Comparison of ENCODE assay signal across 8 mouse cellular contexts in genomic region chr2:3423841-3424578, GRCm38 (mm10). TPM values are rescaled to one million over a fixed set of nuclear protein-coding genes. Genes with fewer than 3 reads are reported as not detected.
DNase-seq lines count a peak whose midpoint lies in the region; ATAC-seq lines count a peak whose summit lies in the region.

Dclre1c (plus strand) TSS chr2:3424131.

- ATAC-seq in inflammation-experienced regulatory T-cells, adult 6 months: peak; percentile 93
- peak; percentile 96 for ATAC-seq in megakaryocyte-erythroid progenitor cell, adult 5-6 weeks (replicated peaks; ENCODE audit: low FRiP score, low TSS enrichment, poor library complexity, severe bottlenecking)

- intact Hi-C loops in left cerebral cortex, postnatal 10 days (cut with DNase I): no loop called here

- peak; percentile 93 for DNase-seq in adipocyte (ENCODE audit: low spot score)
- DNase-seq in embryo, embryonic 10 days (ENCODE audit: low spot score): peak; percentile 96
- peak; percentile 79 for DNase-seq in gastrocnemius, postnatal 10 days
- peak; percentile 87 to 94 for DNase-seq in left cerebral cortex, postnatal 10 days (ENCODE audit: extremely low spot score in 1 of 2, low spot score in 2 of 2)
- peak; percentile 90 for DNase-seq in right cerebral cortex, postnatal 25 days
- DNase-seq in urinary bladder, postnatal 4 days (ENCODE audit: low spot score in 2 of 2): peak; percentile 81 to 85

RNA-seq across cellular contexts. Expression of gene Dclre1c, which starts in this region (rescaled TPM):
- total RNA-seq in gastrocnemius, postnatal 10 days (2021): 1 to 10 TPM; 2.9 to 4.5 TPM
- 10 to 100 TPM; 16.6 to 18.9 (median 17.0) TPM for polyA plus RNA-seq in inflammation-experienced regulatory T-cells, adult 6 months (2017; shearing (Covaris generic))
- total RNA-seq in left cerebral cortex, postnatal 10 days (2021): 10 to 100 TPM in 1 of 2 experiments, 1 to 10 TPM in 1; 9.6 to 11.8 TPM
- 26.4 and 28.3 TPM in 2 replicates for total RNA-seq in megakaryocyte-erythroid progenitor cell, adult 5-6 weeks (2014; fragmentation: Nextera tagmentation)
- 10.6 and 13.3 TPM in 2 replicates for total RNA-seq in megakaryocyte-erythroid progenitor cell, adult 5-6 weeks (2017)

Comparison
In these comparisons a context has a peak if more than half of its experiments do, and no peak if none do; other contexts are left out.
1. Peak in every context shown above with its lines: DNase-seq and ATAC-seq.